Mouse (Mus musculus) thymus, postnatal 14 days (tissue): ENCODE results near the gene Zmym3.

Experiments used
- DNase-seq: peaks from one replicate; pipeline ENCODE4 v3.0.0; 2021

Gene Zmym3

DNA sequence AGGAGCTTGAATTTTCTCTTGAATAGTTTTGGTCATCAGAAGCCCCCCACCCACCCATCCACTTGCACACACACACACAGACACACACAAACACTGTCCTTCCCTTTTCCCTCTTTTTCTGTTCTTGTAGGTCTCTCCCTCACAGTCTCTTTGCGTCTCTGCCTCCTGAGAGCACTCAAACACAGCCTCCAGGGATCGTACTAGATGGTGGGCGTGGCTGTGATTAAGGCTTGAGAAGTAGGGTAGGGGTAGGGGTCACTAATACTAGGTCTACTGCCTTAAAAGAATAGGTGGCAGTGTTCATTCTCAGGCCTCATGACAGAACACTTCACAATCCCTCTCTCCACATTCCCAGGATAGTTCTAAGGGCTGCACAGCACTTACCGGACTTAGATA, at the start of gene Zmym3:
Gene Zmym3 (minus strand): TSS at position 150 of the 396 bp plus-strand sequence.
- peak; percentile 5 for DNase-seq

DNA sequence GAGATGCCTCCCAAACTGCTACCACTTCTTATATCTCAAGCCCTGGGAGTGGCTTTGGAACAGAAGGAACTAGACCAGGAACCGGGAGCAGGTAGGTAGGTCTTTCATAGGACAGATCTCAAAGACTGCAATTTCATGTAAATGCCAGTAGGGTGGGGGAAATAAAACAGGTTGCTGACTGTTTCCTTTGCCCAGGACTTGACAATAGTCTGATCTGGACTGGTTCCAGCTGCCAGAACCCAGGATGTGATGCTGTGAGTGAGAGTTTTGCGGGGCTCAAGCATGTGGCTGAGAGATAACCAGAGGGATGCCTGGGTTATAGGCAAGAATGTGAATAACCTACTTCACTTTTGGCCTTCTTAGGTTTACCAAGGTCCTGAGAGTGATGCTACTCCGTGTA, 30.9 kb upstream of the Zmym3 start:
- no peak for DNase-seq

GRCm38 (mm10) chrX:101451147-101451546, 30.5 kb upstream of the Zmym3 start:
- no peak for DNase-seq

- no peak for DNase-seq
Observed at GRCm38 (mm10) chrX:101448886-101449475, 28.3 kb upstream of the Zmym3 start, which contains the start of gene Itgb1bp2. Gene Itgb1bp2, plus strand, starts transcription at chrX:101449088.

DNA sequence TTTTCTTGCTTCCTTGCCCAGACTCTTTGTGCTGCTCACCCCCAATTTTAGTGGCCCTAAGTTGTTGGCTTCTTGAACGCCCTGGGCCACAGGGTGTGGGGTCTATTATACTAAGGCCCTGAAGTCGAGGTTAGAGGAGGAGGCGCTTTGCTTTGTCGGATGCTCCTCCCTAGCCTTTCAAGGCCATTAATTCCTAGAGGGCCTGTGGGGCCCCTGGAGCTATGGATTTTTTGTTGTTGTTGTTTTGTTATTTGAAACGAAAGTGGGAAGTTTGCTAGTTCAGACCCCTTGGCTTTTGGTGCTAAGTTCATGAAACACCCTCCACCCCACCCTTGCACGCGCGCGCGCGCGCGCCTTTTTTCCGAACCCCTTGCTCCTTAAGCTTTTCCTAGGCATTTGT, 9.3 kb upstream of the Zmym3 start:
- peak; percentile 31 for DNase-seq

- DNase-seq: peak; percentile 91
Observed at GRCm38 (mm10) chrX:101429142-101429949, 8.7 kb upstream of the Zmym3 start, which contains the start of gene Nono. Gene Nono, plus strand, starts transcription at chrX:101429318.

DNA sequence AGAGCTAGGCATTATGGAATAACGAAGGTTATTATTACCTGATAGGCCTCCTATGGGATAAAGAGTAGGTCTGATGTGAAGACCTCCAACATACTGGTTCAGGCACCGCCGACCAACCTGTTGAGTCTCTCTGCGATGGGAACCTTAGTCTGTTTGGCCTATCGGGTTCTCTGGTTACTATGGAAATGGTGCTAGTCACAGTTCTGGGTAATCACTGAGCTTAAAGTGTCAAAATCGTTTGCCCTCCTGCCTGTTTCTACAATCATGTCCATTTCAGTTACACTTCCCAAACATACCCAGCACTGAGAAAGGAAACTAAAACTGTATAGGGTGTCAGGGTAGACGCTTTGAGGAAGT, 8.1 kb upstream of the Zmym3 start:
- no peak for DNase-seq

- peak; percentile 24 for DNase-seq
Observed at GRCm38 (mm10) chrX:101427774-101428173, 7.1 kb upstream of the Zmym3 start.

GRCm38 (mm10) chrX:101423462-101423861, 2.8 kb upstream of the Zmym3 start:
- DNase-seq: no peak

DNA sequence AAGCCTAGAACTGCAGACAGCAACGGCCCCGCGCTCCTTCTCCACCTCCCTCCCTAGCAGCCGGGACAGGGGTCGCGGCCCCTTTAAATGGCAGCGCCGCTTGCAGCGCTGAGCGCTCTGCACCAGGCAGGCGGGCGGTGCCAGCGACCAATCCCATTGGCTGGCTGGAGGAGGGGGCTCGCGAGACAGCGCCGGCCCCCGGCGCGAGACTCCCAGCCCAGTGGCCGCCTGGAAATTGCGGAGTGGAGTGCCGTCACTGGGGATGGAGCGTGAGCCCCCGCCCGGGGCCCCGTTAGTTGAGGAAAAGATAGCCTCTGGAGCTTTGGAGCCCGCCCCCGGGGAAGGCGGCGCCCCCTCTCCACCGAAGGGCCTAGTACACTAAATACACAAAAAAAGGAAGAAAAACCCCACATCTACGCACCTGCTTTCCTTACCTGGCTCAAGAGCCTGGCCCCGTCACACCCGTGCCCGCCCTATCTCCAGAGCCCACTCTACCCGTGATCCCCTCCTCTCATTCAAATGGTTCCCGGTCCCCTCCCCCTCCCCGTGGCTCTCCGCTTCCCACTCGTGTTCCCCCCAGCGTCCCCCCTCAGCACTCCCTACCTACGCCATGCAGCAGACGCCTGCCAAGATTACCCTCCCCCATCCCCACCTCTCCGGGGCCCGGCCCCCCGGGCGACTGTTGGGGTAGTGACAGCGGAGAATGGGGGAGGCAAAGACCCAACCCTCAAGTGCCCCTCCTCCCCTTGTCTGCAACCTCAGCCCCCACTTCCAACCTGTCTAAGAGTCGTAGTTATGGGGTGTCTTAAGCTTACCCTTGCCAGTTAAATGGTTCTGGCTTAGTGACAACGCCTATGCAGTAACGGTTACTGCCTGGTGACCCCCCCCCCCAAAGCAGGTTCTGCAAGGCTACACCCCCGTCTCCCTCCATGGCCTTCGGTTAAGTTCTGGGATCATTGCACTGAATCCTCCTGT, 637 bp downstream of the Zmym3 start:
- peak; percentile 89 for DNase-seq

- peak; percentile 66 for DNase-seq
Observed at GRCm38 (mm10) chrX:101418946-101419724, 1.5 kb downstream of the Zmym3 start.

GRCm38 (mm10) chrX:101396459-101396858, 24.2 kb downstream of the Zmym3 start:
- no peak for DNase-seq

DNA sequence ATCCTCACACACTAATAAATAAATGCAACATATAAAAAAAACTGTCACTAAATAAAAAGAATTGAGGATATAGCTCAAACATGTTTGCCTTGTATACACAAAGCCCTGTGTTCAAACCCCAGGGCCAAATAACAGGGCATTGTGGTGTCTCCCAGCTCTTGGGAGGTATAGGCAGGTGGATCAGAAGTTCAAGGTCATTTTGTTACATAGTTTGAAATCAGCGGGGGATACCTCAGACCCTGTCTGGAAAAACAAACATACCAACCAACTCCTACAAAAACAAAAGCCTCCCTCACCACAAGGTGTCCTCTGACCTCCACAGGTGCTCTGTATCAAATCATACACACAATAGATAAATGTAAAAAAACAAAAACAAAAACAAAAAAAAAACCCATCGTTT, 26.3 kb downstream of the Zmym3 start:
- DNase-seq: no peak

- DNase-seq: no peak
Observed at GRCm38 (mm10) chrX:101388866-101389537, 31.6 kb downstream of the Zmym3 start.

DNA sequence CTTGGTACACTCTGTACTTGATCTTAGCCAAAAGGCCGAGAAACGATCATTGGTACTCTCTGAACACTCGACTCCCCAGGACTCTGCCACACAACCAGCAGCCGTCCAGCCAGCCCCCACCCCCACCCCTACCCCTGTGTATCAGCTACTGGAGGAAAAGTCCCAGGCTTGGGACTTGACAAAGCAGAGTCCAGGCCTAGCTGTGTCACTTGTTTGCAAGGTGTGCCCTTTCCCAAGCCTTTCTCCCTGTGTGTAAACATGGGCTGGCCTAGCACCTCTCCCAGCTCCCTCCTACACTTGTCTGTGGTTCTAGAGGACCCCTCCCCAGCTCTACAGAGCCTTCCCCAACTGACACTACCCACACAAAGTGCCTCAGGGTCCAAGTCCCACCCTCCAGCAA, 34.4 kb downstream of the Zmym3 start:
- no peak for DNase-seq

DNA sequence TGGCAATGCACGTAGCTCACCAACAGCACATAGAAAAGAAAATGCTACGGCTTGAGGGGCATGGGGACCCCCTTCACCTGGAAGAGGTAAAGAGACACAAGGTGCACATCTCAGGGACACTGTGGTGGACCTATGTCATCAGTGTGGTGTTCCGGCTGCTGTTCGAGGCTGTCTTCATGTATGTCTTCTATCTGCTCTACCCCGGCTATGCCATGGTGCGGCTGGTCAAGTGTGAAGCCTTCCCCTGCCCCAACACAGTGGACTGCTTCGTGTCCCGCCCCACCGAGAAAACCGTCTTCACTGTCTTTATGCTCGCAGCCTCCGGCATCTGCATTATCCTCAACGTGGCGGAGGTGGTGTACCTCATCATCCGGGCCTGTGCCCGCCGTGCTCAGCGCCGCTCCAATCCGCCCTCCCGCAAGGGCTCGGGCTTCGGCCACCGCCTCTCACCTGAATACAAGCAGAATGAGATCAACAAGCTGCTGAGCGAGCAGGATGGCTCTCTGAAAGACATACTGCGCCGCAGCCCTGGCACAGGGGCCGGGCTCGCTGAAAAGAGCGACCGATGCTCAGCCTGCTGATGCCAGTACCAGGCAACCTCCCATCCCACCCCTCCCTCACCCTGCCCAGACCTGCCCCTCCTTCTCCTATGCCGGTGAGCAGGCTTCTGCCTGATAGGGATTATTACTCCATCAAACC, 36.1 kb downstream of the Zmym3 start:
- DNase-seq: no peak

GRCm38 (mm10) chrX:101383455-101383854, 37.2 kb downstream of the Zmym3 start:
- DNase-seq: no peak

DNA sequence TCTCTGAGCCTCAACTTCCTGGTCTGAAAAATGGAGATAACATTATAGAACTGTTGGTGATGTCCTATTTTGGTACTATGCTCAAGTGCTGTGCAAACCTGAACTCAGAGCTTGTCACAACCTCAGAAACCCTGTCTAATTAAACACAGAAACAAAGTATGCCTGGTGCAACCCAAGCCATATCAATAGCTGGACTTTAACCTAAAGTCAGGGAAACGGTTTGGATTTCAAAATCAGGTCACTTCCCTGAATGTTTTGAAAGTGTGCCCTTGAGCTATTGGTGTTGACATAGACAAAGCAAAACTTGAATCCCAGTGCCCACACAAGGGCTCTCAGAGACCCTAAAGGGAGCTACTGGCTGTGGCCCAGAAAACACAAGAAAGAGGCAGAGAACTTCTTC, 40.9 kb downstream of the Zmym3 start:
- DNase-seq: no peak

DNA sequence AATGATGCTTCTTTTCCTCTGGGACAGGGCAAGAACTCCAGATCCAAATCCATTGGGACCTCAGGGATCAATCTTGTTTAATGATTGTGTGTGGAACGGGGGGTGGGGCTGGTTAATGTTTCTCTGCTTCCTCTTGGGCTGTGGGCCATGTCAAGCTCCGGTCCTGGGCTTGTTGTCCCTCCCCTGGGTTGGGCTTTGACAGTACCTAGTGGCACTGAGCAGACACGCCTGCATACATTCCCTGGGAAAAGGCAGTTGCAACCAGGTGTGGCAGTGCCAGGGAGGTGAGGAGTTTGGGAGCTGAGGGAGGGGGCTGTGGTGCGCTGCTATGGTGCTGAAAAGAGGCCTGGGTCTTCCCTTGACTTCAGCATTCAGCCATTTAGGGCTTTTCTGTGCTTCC, 43.6 kb downstream of the Zmym3 start:
- DNase-seq: no peak

DNA sequence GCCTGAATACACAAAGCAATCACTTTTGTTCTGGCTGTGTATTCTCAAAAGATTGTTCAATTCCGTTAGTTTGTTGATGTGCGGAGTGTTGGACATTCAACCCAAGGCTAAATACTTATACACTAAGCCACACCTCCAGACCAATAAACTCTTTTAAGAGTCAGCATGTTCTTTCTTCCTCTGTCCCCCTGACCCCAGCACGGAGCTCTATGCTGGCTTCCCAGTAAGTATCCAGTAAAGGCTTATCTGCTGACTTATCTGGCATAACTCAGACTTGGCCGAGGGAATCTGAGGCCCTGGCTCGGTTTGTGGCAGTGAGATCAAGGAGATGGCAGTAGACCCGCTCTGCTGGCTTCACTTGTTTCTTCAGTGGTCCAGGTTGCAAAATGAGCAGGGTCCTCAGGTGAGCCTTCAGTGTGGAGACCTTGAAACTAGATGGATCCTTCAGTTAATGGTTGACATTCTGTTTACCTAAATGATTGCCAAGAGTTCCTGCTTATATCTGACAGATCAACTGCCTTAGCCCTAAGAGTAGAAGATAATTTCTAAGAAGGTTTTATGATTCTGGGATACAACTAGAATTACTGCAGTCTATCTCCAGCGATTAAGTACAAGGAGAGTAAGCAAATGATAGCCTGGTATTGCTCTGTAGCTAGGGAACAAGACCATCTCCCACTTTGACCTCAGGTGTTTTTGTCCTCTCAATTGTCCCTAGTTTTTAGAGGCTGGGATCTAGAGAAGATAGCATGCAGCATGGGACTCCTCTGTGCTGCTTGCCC, 44.3 kb downstream of the Zmym3 start, which contains the start of gene Gjb1:
Gene Gjb1 (plus strand): TSS at position 189 of the 779 bp plus-strand sequence.
- no peak for DNase-seq
